13 mouse cellular contexts compared by ENCODE assay signal in genomic region chr2:60713857-60714256, GRCm38 (mm10). TPM values are rescaled to one million over a fixed set of nuclear protein-coding genes. Genes with fewer than 3 reads are reported as not detected.
DNase-seq lines count a peak whose midpoint lies in the region; ATAC-seq and TF ChIP-seq lines count a peak whose summit lies in the region.
"Had no signal": no experiment of that assay in that cellular context is flagged by ENCODE, and none has a peak within 500 bp of the region (broad histone marks: within the 10 kb centered on the region; RNA-seq: fewer than 3 reads in every experiment).

No protein-coding gene starts in this region.

- H3K4me1 ChIP-seq in forebrain, embryonic 14.5 days (ENCODE audit: control insufficient read depth, insufficient read depth, low read length) = peaks cover 20% of the 10 kb centered on the region
- peaks cover 24% of the 10 kb centered on the region for H3K4me1 ChIP-seq in midbrain, embryonic 15.5 days

- TF ChIP-seq POLR2A in brain, embryonic 14.5 days (IDR thresholded peaks at IDR 0.05; ENCODE audit: borderline replicate concordance, extremely low read depth, insufficient read depth, insufficient read length, poor library complexity, severe bottlenecking) = no peak

- H3K9ac ChIP-seq in forebrain, embryonic 14.5 days (ENCODE audit: low read length) = no peak overlapping the region
- no peak overlapping the region for H3K9ac ChIP-seq in midbrain, embryonic 15.5 days
- H3K9ac ChIP-seq: embryonic facial prominence, embryonic 13.5 days; heart, embryonic 13.5 days; limb, embryonic 15.5 days had no signal

- ATAC-seq in forebrain, embryonic 14.5 days = peak; percentile 86
- ATAC-seq in midbrain, embryonic 15.5 days (replicated peaks) = peak; percentile 79

- WGBS in forebrain, embryonic 14.5 days = 4% methylated on average over 8 of the region's 8 CpGs
- 18% methylated on average over 8 of the region's 8 CpGs for WGBS in midbrain, embryonic 15.5 days

- no peak for TF ChIP-seq CTCF in brain, embryonic 14.5 days (IDR thresholded peaks at IDR 0.05; ENCODE audit: borderline replicate concordance, extremely low read depth, insufficient read depth, insufficient read length)

- no peak overlapping the region for H3K4me3 ChIP-seq in forebrain, embryonic 14.5 days (ENCODE audit: low read depth, low read length)
- no peak overlapping the region for H3K4me3 ChIP-seq in midbrain, embryonic 15.5 days
- H3K4me3 ChIP-seq: embryonic facial prominence, embryonic 13.5 days; heart, embryonic 13.5 days; limb, embryonic 15.5 days had no signal

- H3K4me2 ChIP-seq in forebrain, embryonic 14.5 days (ENCODE audit: low read length) = 0 out of 2 replicates have a peak overlapping the region, but pooled peaks have one; percentile 28
- H3K4me2 ChIP-seq in midbrain, embryonic 15.5 days = no peak overlapping the region
- H3K4me2 ChIP-seq: embryonic facial prominence, embryonic 13.5 days; heart, embryonic 13.5 days; limb, embryonic 15.5 days had no signal

- peak overlapping the region; percentile 39; the same call in 1 of the 2 replicates for H3K27ac ChIP-seq in forebrain, embryonic 14.5 days (ENCODE audit: low read depth, low read length)
- H3K27ac ChIP-seq in midbrain, embryonic 15.5 days = peak overlapping the region; percentile 30; the same call in 1 of the 2 replicates
- H3K27ac ChIP-seq: heart, embryonic 13.5 days; limb, embryonic 15.5 days had no signal

- H3K9me3 ChIP-seq in forebrain, embryonic 14.5 days (replicated peaks; ENCODE audit: control insufficient read depth, low read length) = no peaks in the 10 kb centered on the region
- no peaks in the 10 kb centered on the region for H3K9me3 ChIP-seq in midbrain, embryonic 15.5 days
- H3K9me3 ChIP-seq: embryonic facial prominence, embryonic 13.5 days; heart, embryonic 13.5 days; limb, embryonic 15.5 days had no signal

- DNase-seq in brain, embryonic 14.5 days (ENCODE audit: low read depth) = peak; percentile 88
- DNase-seq in forebrain, embryonic 14.5 days (ENCODE audit: low spot score) = peak; percentile 84
- peak; percentile 82 to 89 for DNase-seq in kidney, adult 8-10 months
- no peak for DNase-seq in spleen, postnatal 14 days (ENCODE audit: low spot score in 2 of 2)
- DNase-seq in embryo, embryonic 11 days = no peak
- no peak for DNase-seq in cerebellum, adult 9-11 months
- no peak for DNase-seq in adrenal gland, adult 2 months
- DNase-seq: cerebellum, adult 18-20 months; lung, postnatal 4 days had no signal

- 0 out of 2 replicates have a peak, but pooled peaks cover 7% of the 10 kb centered on the region for H3K27me3 ChIP-seq in forebrain, embryonic 14.5 days (replicated peaks; ENCODE audit: control insufficient read depth, insufficient read depth, low read length)
- H3K27me3 ChIP-seq in midbrain, embryonic 15.5 days (replicated peaks) = no peaks in the 10 kb centered on the region
- H3K27me3 ChIP-seq: embryonic facial prominence, embryonic 13.5 days; heart, embryonic 13.5 days; limb, embryonic 15.5 days had no signal

- H3K36me3 ChIP-seq in forebrain, embryonic 14.5 days (ENCODE audit: control insufficient read depth, insufficient read depth, low read length) = no peaks in the 10 kb centered on the region
- H3K36me3 ChIP-seq in midbrain, embryonic 15.5 days (replicated peaks) = no peaks in the 10 kb centered on the region
- H3K36me3 ChIP-seq: embryonic facial prominence, embryonic 13.5 days; heart, embryonic 13.5 days; limb, embryonic 15.5 days had no signal

RNA-seq across cellular contexts. Expression of gene Itgb6, which starts 8.6 kb away (rescaled TPM):
- 0.04 and 0.15 TPM in 2 replicates for polyA plus RNA-seq in brain, embryonic 14.5 days (2012; rRNA removed)
- 0.09 TPM in 2 replicates for polyA plus RNA-seq in forebrain, embryonic 14.5 days (2014; fragmentation: Nextera tagmentation; extraction: Ambion mirVana)
- 0.06 and 0.09 TPM in 2 replicates for polyA plus RNA-seq in midbrain, embryonic 15.5 days (2015; fragmentation: Nextera tagmentation; extraction: Ambion mirVana)
- not detected for total RNA-seq in adrenal gland, adult 2 months (2021)
- polyA plus RNA-seq in adrenal gland, adult 2 months (2012; rRNA removed) = not detected in 2 replicates

Comparison
In these comparisons a context has a peak if more than half of its experiments do, and no peak if none do; other contexts are left out.
1. DNase-seq: peak in brain, embryonic 14.5 days (single experiment), forebrain, embryonic 14.5 days (single experiment) and kidney, adult 8-10 months (2 of 2); none in spleen, postnatal 14 days (0 of 2), embryo, embryonic 11 days (single experiment), cerebellum, adult 9-11 months (single experiment) and adrenal gland, adult 2 months (single experiment).